Mouse (Mus musculus) lung, postnatal 0 days (tissue): ENCODE results near the gene Cep44.

Experiments used
- CTCF ChIP-seq: IDR thresholded peaks from 2 replicates; pipeline ENCODE4 v1.5.1; 2016; ENCODE audit warnings: antibody characterized with exemption, mild to moderate bottlenecking
- EP300 ChIP-seq: IDR thresholded peaks from 2 replicates; pipeline ENCODE4 v1.6.1; 2016; ENCODE audit warnings: antibody characterized with exemption, mild to moderate bottlenecking, control low read depth

DNA sequence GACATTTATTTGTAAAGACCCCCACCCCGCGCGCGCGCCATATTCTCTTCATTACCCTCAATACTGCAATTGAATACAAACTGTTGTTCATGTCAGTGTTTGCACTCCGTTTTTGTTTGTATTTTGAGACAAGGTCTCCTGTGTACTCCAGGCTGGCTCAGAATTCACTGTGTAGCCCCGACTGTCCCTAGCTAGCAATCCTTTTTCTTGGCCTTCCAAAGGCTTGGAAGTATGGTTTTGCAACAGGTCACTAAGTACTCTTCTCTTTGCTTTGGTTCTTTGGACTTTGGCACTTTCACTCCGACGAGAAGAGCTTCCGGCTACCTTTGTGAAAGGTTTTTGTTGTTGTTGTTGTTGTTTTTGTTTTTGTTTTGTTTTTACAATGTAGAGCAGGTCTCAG is 1.2 kb upstream of the Cep44 start:
- TF ChIP-seq CTCF (no peak), EP300 (no peak)
